Mouse (Mus musculus): ENCODE data around the gene Pdss2. TPM values are rescaled to one million over a fixed set of nuclear protein-coding genes. Genes with fewer than 3 reads are reported as not detected.

The Pdss2 gene
- polyA plus RNA-seq, 2 experiments, result 4.4 to 4.7 TPM

DNA sequence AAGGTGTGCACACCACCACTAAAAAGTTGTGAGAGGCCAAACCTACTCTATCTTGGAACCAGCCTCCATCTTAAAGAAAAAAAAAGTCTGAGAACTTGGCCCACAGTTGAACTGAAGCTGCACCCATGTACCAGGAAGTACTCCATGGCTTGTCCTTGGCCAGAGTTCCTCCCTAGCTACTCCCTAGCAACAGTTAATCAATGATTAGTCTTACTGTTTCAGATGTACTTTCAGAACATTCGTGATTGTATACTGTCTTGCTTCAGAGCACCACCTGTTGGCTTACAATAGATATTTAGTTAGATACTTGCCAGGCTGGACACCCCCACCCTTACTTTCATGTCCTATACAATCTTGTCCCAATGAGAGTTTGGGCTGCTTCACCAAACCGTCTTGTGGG is 50.0 kb downstream of the Pdss2 start:
- no peak overlapping the region for H3K9ac ChIP-seq (replicated peaks)
- DNase-seq (ENCODE audit: low read depth in 3 of 3, low spot score in 3 of 3) (no peak), ATAC-seq (ENCODE audit: insufficient read depth) (no peak)
- no peak overlapping the region for H3K4me3 ChIP-seq (ENCODE audit: insufficient read depth in 1 of 2, low read depth in 2 of 2, low read length in 2 of 2)
- H3K36me3 ChIP-seq (replicated peaks; ENCODE audit: control insufficient read depth, insufficient read depth, low read depth), result no peaks in the 10 kb centered on the region
- no peak overlapping the region for H3K4me2 ChIP-seq (ENCODE audit: low read depth)
- no peaks in the 10 kb centered on the region for H3K27me3 ChIP-seq (ENCODE audit: control insufficient read depth, insufficient read depth, low read length)
- WGBS (ENCODE audit: insufficient replicate concordance), result 52% methylated on average over 2 of the region's 2 CpGs
- TF ChIP-seq EP300 (IDR thresholded peaks at IDR 0.05; ENCODE audit: low read depth), result no peak
- TF ChIP-seq CTCF (IDR thresholded peaks at IDR 0.05; ENCODE audit: low read depth), result no peak
- no peak overlapping the region for H3K27ac ChIP-seq
- no peaks in the 10 kb centered on the region for H3K9me3 ChIP-seq (ENCODE audit: control insufficient read depth, low read length)
- H3K4me1 ChIP-seq (replicated peaks; ENCODE audit: control insufficient read depth in 2 of 2, insufficient read depth in 2 of 2, low read length in 1 of 2), result no peaks in the 10 kb centered on the region; a peak in 1 of 4 replicates

DNA sequence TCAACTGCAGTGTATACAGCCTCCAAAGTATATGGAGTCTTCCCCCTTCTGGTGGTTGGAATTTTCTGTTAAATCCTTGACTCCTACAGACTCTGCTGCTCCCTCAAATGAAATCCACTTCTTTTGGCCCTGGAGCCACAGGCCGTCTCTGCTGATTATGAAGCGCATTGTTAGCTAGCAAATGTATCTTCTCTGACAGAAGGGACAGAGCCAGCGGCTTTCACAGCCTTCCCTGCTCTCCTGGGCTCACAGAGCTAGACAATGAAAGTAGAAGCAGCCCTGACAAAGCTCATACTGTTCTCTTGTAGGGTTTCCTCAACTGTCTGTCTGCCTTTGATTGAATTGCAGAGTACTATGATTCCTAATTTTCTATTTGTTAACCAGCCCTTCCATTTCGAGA is 51.1 kb downstream of the Pdss2 start:
- Histone ChIP-seq H3K9me3 (ENCODE audit: control insufficient read depth, low read length) (no peaks in the 10 kb centered on the region), H3K27ac (no peak overlapping the region), H3K4me1 (replicated peaks; ENCODE audit: control insufficient read depth in 2 of 2, insufficient read depth in 2 of 2, low read length in 1 of 2) (peaks cover 0 to 6% of the 10 kb centered on the region in 2 experiments; a peak in 2 of 4 replicates), H3K4me3 (ENCODE audit: insufficient read depth in 1 of 2, low read depth in 2 of 2, low read length in 2 of 2) (no peak overlapping the region), H3K27me3 (ENCODE audit: control insufficient read depth, insufficient read depth, low read length) (no peaks in the 10 kb centered on the region), H3K4me2 (ENCODE audit: low read depth) (no peak overlapping the region), H3K9ac (replicated peaks) (no peak overlapping the region), H3K36me3 (replicated peaks; ENCODE audit: control insufficient read depth, insufficient read depth, low read depth) (no peaks in the 10 kb centered on the region)
- 75% methylated on average over 4 of the region's 4 CpGs for WGBS (ENCODE audit: insufficient replicate concordance)
- DNase-seq (ENCODE audit: low read depth in 3 of 3, low spot score in 3 of 3) (no peak), ATAC-seq (ENCODE audit: insufficient read depth) (no peak)
- TF ChIP-seq EP300 (IDR thresholded peaks at IDR 0.05; ENCODE audit: low read depth) (no peak), CTCF (IDR thresholded peaks at IDR 0.05; ENCODE audit: low read depth) (no peak)

DNA sequence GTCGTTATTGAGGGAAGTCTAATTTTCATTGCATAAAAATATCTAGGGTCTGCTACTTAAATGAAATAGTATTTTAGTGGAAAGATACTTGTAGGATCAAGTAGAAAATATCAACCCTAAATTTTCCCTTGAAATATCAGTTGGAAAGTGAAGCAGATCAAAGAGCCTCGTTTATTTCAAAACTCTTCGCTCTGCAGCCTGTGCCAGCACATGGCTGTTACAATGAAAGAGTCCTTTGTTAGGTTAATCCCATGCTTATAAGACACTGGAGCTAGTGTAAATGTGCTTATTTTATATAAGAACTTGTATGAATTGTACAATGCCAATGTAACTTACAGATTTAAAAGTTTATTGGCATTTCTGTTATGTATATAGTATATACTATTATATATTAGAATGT is 51.8 kb downstream of the Pdss2 start:
- Histone ChIP-seq H3K4me1 (replicated peaks; ENCODE audit: control insufficient read depth in 2 of 2, insufficient read depth in 2 of 2, low read length in 1 of 2) (peaks cover 0 to 10% of the 10 kb centered on the region in 2 experiments; a peak in 3 of 4 replicates), H3K9me3 (ENCODE audit: control insufficient read depth, low read length) (no peaks in the 10 kb centered on the region), H3K4me3 (ENCODE audit: insufficient read depth in 1 of 2, low read depth in 2 of 2, low read length in 2 of 2) (no peak overlapping the region), H3K36me3 (replicated peaks; ENCODE audit: control insufficient read depth, insufficient read depth, low read depth) (no peaks in the 10 kb centered on the region), H3K27ac (no peak overlapping the region), H3K27me3 (ENCODE audit: control insufficient read depth, insufficient read depth, low read length) (no peaks in the 10 kb centered on the region), H3K4me2 (ENCODE audit: low read depth) (no peak overlapping the region), H3K9ac (replicated peaks) (no peak overlapping the region)
- ATAC-seq (ENCODE audit: insufficient read depth), result no peak
- no peak for DNase-seq (ENCODE audit: low read depth in 3 of 3, low spot score in 3 of 3)
- WGBS (ENCODE audit: insufficient replicate concordance), result 66% methylated on average over 3 of the region's 3 CpGs
- TF ChIP-seq EP300 (IDR thresholded peaks at IDR 0.05; ENCODE audit: low read depth) (no peak), CTCF (IDR thresholded peaks at IDR 0.05; ENCODE audit: low read depth) (no peak)

DNA sequence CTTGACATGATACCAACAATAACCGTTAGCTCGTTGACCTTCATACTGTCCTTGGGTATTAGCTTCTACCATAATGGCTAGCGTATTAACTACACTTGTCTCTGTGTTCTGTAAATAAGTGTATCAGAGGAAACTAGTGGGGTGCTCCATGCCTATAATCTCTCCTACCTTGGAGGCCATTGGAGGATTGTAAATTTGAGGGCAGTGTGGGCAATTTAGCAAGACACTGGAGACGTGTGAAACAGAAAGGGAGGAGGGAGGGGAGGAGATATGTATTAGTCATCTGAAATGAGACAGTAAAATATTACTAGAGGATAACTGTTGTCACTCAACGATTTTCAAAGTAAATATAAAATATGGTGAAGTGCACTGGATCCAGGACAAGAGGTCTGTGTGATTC is 54.2 kb downstream of the Pdss2 start:
- Histone ChIP-seq H3K36me3 (replicated peaks; ENCODE audit: control insufficient read depth, insufficient read depth, low read depth) (no peaks in the 10 kb centered on the region), H3K4me2 (ENCODE audit: low read depth) (no peak overlapping the region), H3K9ac (replicated peaks) (no peak overlapping the region), H3K27ac (no peak overlapping the region), H3K4me1 (replicated peaks; ENCODE audit: control insufficient read depth in 2 of 2, insufficient read depth in 2 of 2, low read length in 1 of 2) (peaks cover 0 to 12% of the 10 kb centered on the region in 2 experiments; a peak in 3 of 4 replicates), H3K27me3 (ENCODE audit: control insufficient read depth, insufficient read depth, low read length) (no peaks in the 10 kb centered on the region), H3K4me3 (ENCODE audit: insufficient read depth in 1 of 2, low read depth in 2 of 2, low read length in 2 of 2) (no peak overlapping the region), H3K9me3 (ENCODE audit: control insufficient read depth, low read length) (no peaks in the 10 kb centered on the region)
- TF ChIP-seq CTCF (IDR thresholded peaks at IDR 0.05; ENCODE audit: low read depth), result no peak
- TF ChIP-seq EP300 (IDR thresholded peaks at IDR 0.05; ENCODE audit: low read depth), result no peak
- ATAC-seq (ENCODE audit: insufficient read depth), result no peak
- DNase-seq (ENCODE audit: low read depth in 3 of 3, low spot score in 3 of 3), result no peak
- 63% methylated on average over 5 of the region's 5 CpGs for WGBS (ENCODE audit: insufficient replicate concordance)

DNA sequence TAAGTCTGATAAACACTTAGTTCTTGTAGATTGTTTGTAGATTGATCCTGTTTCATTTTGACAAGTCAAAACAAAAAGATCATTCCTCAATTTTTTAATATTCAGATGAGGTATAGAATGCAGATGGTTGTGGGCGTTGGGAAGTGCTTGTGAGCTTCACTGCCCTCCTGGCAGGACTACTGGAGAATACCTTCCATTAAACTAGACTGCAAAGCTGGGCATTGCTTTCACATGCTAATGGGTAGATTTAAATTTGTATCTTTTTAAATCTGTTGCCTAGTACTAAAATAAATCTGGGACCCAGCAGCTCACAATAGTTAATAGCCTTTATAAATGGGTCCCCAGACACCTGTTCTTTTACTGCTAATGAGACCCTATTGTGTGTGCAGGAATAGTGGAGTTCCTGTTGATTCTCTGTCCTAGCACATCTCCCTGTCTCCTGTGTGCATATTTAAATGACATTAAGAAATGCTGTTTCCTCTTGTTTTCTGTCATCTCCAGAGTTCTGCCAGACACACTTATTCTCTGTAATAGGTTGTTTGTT is 54.9 kb downstream of the Pdss2 start:
- 70% methylated on average over 1 of the region's 1 CpGs for WGBS (ENCODE audit: insufficient replicate concordance)
- no peaks in the 10 kb centered on the region for H3K9me3 ChIP-seq (ENCODE audit: control insufficient read depth, low read length)
- no peak overlapping the region for H3K9ac ChIP-seq (replicated peaks)
- no peaks in the 10 kb centered on the region for H3K36me3 ChIP-seq (replicated peaks; ENCODE audit: control insufficient read depth, insufficient read depth, low read depth)
- no peaks in the 10 kb centered on the region for H3K27me3 ChIP-seq (ENCODE audit: control insufficient read depth, insufficient read depth, low read length)
- H3K4me3 ChIP-seq (ENCODE audit: insufficient read depth in 1 of 2, low read depth in 2 of 2, low read length in 2 of 2), result no peak overlapping the region
- DNase-seq (ENCODE audit: low read depth in 3 of 3, low spot score in 3 of 3) (no peak), ATAC-seq (ENCODE audit: insufficient read depth) (no peak)
- H3K4me1 ChIP-seq (replicated peaks; ENCODE audit: control insufficient read depth in 2 of 2, insufficient read depth in 2 of 2, low read length in 1 of 2), result peaks cover 0 to 12% of the 10 kb centered on the region in 2 experiments; a peak in 3 of 4 replicates
- TF ChIP-seq CTCF (IDR thresholded peaks at IDR 0.05; ENCODE audit: low read depth), result no peak
- no peak for TF ChIP-seq EP300 (IDR thresholded peaks at IDR 0.05; ENCODE audit: low read depth)
- no peak overlapping the region for H3K27ac ChIP-seq
- no peak overlapping the region for H3K4me2 ChIP-seq (ENCODE audit: low read depth)

All from liver, embryonic 14.5 days (tissue).